Mouse (Mus musculus) limb, embryonic 11.5 days (tissue): ENCODE results near the gene Hexb. TPM values are rescaled to one million over a fixed set of nuclear protein-coding genes. Genes with fewer than 3 reads are reported as not detected.
A peak's percentile ranks its signal among the peaks of the same experiment; 100 is the strongest.

Experiments
- ATAC-seq: fragments of 200-750 bp; cut with Nextera tagmentation; 2 replicates; pipeline ENCODE4 v1.8.0; 2017; ENCODE audit warnings: low read depth; ENCODE audit not compliant: insufficient number of reproducible peaks, low FRiP score, low TSS enrichment
- DNase-seq: peaks from one replicate; pipeline ENCODE4 v3.0.0-alpha.2; 2015; ENCODE audit warnings: low spot score
- H3K27ac ChIP-seq: fragments of 300-500 bp; sonication (generic); replicated peaks from 2 replicates; pipeline ENCODE4 v1.5.1; 2014; ENCODE audit warnings: low read depth, mild to moderate bottlenecking, low read length
- H3K27me3 ChIP-seq: fragments of 300-500 bp; sonication (generic); 2 replicates; pipeline ENCODE4 v1.6.1; 2014; ENCODE audit warnings: mild to moderate bottlenecking, low read length, mixed read lengths; ENCODE audit not compliant: control insufficient read depth, insufficient read depth
- H3K36me3 ChIP-seq: fragments of 300-500 bp; sonication (generic); 2 replicates; pipeline ENCODE4 v1.6.1; 2014; ENCODE audit warnings: mild to moderate bottlenecking, low read length, moderate library complexity, mixed read lengths; ENCODE audit not compliant: control insufficient read depth, insufficient read depth
- H3K4me1 ChIP-seq: fragments of 300-500 bp; sonication (generic); 2 replicates; pipeline ENCODE4 v1.6.1; 2014; ENCODE audit warnings: low read length, mixed read lengths; ENCODE audit not compliant: control insufficient read depth, insufficient read depth
- H3K4me2 ChIP-seq: fragments of 300-500 bp; sonication (generic); 2 replicates; pipeline ENCODE4 v1.6.1; 2014; ENCODE audit warnings: low read depth, mild to moderate bottlenecking, moderate library complexity; ENCODE audit not compliant: severe bottlenecking
- H3K4me3 ChIP-seq: fragments of 300-500 bp; sonication (generic); 2 replicates; pipeline ENCODE4 v1.5.1; 2014; ENCODE audit warnings: low read depth, low read length
- H3K9ac ChIP-seq: fragments of 300-500 bp; sonication (generic); 2 replicates; pipeline ENCODE4 v1.6.1; 2014; ENCODE audit warnings: mild to moderate bottlenecking, low read length
- H3K9me3 ChIP-seq: fragments of 300-500 bp; sonication (generic); 2 replicates; pipeline ENCODE4 v1.6.1; 2016; ENCODE audit warnings: low read length; ENCODE audit not compliant: control insufficient read depth
- WGBS: fragments of 180-500 bp; shearing (Covaris S2); extraction: QIAGEN DNeasy Blood & Tissue Kit; methylation state at CpG from one replicate; pipeline ENCODE4 v1.1.7; 2014; 5-methylcytosine and 5-hydroxymethylcytosine counted together
- polyA plus RNA-seq: library from polyadenylated mRNA; unstranded; fragments of >200 nt; fragmentation: Nextera tagmentation; extraction: Ambion mirVana; gene quantifications from 2 replicates; pipeline ENCODE4 v1.2.1, GENCODE M21; 2014

Hexb gene
- 20.8 and 22.2 TPM in 2 replicates for polyA plus RNA-seq

GRCm38 (mm10) chr13:97197932-97198562 lies at the start of gene Hexb:
Gene Hexb, minus strand, starts transcription at chr13:97198357.
- peak within 1 kb of the TSS; percentile 52; the same call in 1 of the 2 replicates for H3K27ac ChIP-seq
- H3K36me3 ChIP-seq: no peaks in the 10 kb centered on the region
- ATAC-seq (peak; percentile 86), DNase-seq (peak; percentile 90)
- H3K9ac ChIP-seq: peak within 1 kb of the TSS; percentile 72
- under 1% methylated on average over 45 of the region's 45 CpGs for WGBS
- peak within 1 kb of the TSS; percentile 71 for H3K4me3 ChIP-seq
- no peaks in the 10 kb centered on the region for H3K9me3 ChIP-seq
- no peaks in the 10 kb centered on the region for H3K4me1 ChIP-seq
- H3K4me2 ChIP-seq: peak within 1 kb of the TSS; percentile 82
- H3K27me3 ChIP-seq: no peaks in the 10 kb centered on the region

GRCm38 (mm10) chr13:97247754-97248153 lies 49.6 kb upstream of the Hexb start:
- 84% methylated on average over 4 of the region's 4 CpGs for whole genome bisulfite sequencing
- Histone ChIP-seq H3K27me3 (no peaks in the 10 kb centered on the region), H3K36me3 (peaks cover 22% of the 10 kb centered on the region), H3K9me3 (no peaks in the 10 kb centered on the region), H3K9ac (no peak overlapping the region), H3K4me2 (no peak overlapping the region), H3K27ac (no peak overlapping the region), H3K4me3 (no peak overlapping the region), H3K4me1 (peaks cover 34% of the 10 kb centered on the region)
- DNase-seq (no peak), ATAC-seq (no peak)

- DNase-seq (no peak), ATAC-seq (no peak)
- Histone ChIP-seq H3K9ac (no peak overlapping the region), H3K27ac (no peak overlapping the region), H3K4me1 (peaks cover 39% of the 10 kb centered on the region), H3K27me3 (no peaks in the 10 kb centered on the region), H3K4me3 (no peak overlapping the region), H3K36me3 (peaks cover 22% of the 10 kb centered on the region), H3K9me3 (no peaks in the 10 kb centered on the region), H3K4me2 (no peak overlapping the region)
- WGBS: 88% methylated on average over 16 of the region's 16 CpGs
These were observed 48.1 kb upstream of the Hexb start for GRCm38 (mm10) chr13:97246217-97246616.

GRCm38 (mm10) chr13:97245157-97245556 lies 47.0 kb upstream of the Hexb start:
- Histone ChIP-seq H3K4me3 (no peak overlapping the region), H3K4me2 (no peak overlapping the region), H3K9me3 (no peaks in the 10 kb centered on the region), H3K27ac (no peak overlapping the region), H3K27me3 (no peaks in the 10 kb centered on the region), H3K9ac (no peak overlapping the region), H3K4me1 (peaks cover 43% of the 10 kb centered on the region), H3K36me3 (peaks cover 22% of the 10 kb centered on the region)
- WGBS: 93% methylated on average over 12 of the region's 12 CpGs
- DNase-seq (no peak), ATAC-seq (no peak)

DNA sequence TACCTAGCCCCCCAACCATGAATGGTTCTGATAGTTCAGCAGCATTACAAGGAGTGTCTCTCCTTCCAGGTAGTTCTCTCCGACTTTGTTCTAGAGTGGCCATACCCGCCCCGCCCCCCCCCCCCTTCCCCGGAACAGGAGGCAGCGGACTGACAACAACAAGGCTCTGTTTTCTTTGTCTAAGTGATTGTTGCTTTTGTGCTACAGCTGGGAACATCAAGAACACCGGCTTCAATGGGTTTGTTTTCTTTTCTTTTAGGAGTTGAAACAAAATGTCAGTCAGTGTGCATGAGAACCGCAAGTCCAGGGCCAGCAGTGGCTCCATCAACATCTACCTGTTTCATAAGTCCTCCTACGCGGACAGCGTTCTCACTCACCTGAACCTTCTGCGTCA lies 46.6 kb upstream of the Hexb start:
- peaks cover 44% of the 10 kb centered on the region for H3K4me1 ChIP-seq
- peaks cover 22% of the 10 kb centered on the region for H3K36me3 ChIP-seq
- no peak overlapping the region for H3K27ac ChIP-seq
- ATAC-seq (no peak), DNase-seq (no peak)
- H3K9me3 ChIP-seq: no peaks in the 10 kb centered on the region
- H3K9ac ChIP-seq: no peak overlapping the region
- WGBS: 86% methylated on average over 11 of the region's 11 CpGs
- H3K4me2 ChIP-seq: 0 out of 2 replicates have a peak overlapping the region, but pooled peaks have one; percentile 93
- H3K4me3 ChIP-seq: no peak overlapping the region
- no peaks in the 10 kb centered on the region for H3K27me3 ChIP-seq

DNA sequence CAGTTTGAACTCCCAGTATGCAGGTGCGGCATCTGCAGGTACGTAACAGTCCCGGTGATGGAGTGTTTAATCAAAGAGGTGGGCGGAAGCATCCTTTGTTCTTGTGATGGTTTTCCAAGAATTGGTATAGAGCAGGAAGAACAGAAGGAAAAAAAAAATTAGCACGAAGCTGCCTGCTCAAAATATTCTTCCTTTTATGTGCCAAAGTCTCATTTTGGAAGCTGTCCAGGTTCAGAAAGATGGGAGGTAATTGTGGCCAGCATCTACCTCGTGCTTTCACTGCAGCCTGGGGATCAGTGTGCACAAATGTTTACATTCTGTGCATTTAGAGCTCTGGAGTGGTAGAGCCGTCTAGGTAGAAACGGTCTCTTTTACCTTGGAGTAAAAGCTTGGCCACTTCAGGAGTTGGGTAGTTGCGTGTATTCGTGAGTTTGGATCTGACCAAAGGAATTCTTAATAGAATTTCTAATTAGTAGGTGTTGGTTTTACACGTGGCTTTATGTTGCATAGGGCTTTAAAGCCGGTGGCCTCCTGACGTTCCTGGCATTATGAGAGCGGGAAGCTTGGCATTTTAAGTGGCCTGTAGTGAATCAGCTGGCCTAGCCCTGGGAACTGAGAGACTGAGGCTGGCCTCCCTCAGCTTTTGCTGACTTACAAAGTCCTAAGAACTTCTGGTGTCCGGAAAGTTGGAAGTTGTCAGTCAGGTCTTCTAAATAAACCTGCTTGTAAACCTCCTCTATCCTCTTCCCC lies 46.0 kb upstream of the Hexb start:
- H3K36me3 ChIP-seq: peaks cover 22% of the 10 kb centered on the region
- H3K4me2 ChIP-seq: peak overlapping the region; percentile 93
- DNase-seq: no peak
- peaks cover 43% of the 10 kb centered on the region for H3K4me1 ChIP-seq
- no peak for ATAC-seq
- no peaks in the 10 kb centered on the region for H3K9me3 ChIP-seq
- no peaks in the 10 kb centered on the region for H3K27me3 ChIP-seq
- H3K9ac ChIP-seq: no peak overlapping the region
- H3K27ac ChIP-seq: no peak overlapping the region
- no peak overlapping the region for H3K4me3 ChIP-seq
- WGBS: 54% methylated on average over 15 of the region's 15 CpGs

- no peak for ATAC-seq
- H3K4me1 ChIP-seq: peaks cover 38% of the 10 kb centered on the region
These were observed 44.6 kb upstream of the Hexb start for GRCm38 (mm10) chr13:97242716-97243115.

DNA sequence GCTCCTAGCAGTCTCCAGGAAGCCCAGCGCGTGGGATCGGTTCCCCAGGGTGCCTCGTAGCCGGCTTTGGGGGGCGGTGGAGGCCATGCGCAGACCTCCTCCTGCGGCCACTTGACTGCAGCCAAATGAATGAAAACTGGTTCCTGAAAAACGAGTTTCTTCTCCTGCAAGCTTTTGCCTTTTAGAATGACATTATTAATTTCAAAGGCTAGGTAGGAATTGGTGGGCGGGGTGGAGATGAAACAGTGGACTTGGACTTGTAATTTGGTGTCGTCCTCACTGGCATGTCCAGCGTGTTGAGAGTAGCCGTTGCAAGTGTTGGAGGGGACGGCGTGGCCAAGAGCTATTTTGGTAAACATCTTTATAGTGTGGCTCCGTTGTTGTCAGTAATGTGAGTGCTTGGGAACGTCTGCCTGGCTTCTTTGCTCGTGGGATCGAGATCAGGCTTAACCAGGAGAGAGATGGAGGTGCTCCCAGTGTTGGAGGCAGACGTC lies 43.7 kb upstream of the Hexb start:
- Histone ChIP-seq H3K4me2 (peak overlapping the region; percentile 93), H3K27me3 (no peaks in the 10 kb centered on the region), H3K4me3 (peak overlapping the region; percentile 66), H3K9ac (peak overlapping the region; percentile 75), H3K36me3 (peaks cover 17% of the 10 kb centered on the region), H3K9me3 (no peaks in the 10 kb centered on the region), H3K4me1 (peaks cover 35% of the 10 kb centered on the region), H3K27ac (no peak overlapping the region; the same call in 1 of the 2 replicates)
- ATAC-seq: no peak
- WGBS: under 1% methylated on average over 20 of the region's 20 CpGs
- no peak for DNase-seq

More at GRCm38 (mm10) chr13:97242716-97243115, 44.6 kb upstream of the Hexb start:
- peak overlapping the region; percentile 93 for H3K4me2 ChIP-seq
- H3K9me3 ChIP-seq: no peaks in the 10 kb centered on the region
- WGBS: 12% methylated on average over 6 of the region's 6 CpGs
- H3K27me3 ChIP-seq: no peaks in the 10 kb centered on the region
- peaks cover 21% of the 10 kb centered on the region for H3K36me3 ChIP-seq
- peak overlapping the region; percentile 66 for H3K4me3 ChIP-seq
- no peak overlapping the region for H3K27ac ChIP-seq
- H3K9ac ChIP-seq: peak overlapping the region; percentile 32; the same call in 1 of the 2 replicates
- DNase-seq: no peak
